Mouse (Mus musculus): Measurements from ENCODE around the gene Gm6592.
"Not testable (repeated sequence)": the region's sequence is repeated elsewhere in the genome, so short reads cannot be mapped to it uniquely, and the experiment has no call there.

Gm6592 gene

DNA sequence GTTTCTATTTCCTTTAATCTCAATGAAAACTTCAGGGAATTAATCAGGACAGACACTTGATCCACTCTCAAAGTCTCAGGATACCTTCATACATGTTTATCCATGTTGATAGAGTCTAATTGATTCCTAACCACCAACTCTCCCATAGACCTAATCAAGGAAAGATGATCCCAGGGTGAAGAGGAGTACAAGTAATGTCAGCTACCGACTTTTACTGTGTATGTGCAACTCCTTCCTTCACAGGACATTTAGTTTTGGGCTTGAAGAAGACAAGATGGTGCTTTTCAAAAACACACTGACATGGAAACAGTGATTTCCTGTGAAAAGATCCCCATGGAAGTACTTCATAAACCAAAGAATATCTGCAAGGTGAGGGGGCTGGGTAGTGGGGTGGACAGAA is at the start of gene Gm6592:
TSS of gene Gm6592 (plus strand) at position 301 of the 400 bp plus-strand sequence.
- no peak for DNase-seq

DNA sequence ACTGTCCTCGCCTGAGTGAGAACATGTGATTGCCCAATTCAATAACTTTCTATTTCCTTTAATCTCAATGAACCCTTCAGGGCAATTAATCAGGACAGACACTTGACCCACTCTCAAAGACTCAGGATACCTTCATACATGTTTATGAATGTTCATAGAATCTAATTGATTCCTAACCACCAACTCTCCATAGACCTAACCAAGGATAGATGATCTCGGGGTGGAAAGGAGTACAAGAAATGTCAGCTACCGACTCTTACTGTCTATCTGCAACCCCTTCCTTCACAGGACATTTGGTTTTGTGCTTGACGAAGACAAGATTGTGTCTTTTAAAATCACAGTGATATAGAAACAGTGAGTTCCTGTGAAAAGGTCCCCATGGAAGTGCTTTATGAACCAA is 40.4 kb upstream of the Gm6592 start, which contains the start of gene Ssxb5:
TSS of gene Ssxb5 (plus strand) at position 301 of the 400 bp plus-strand sequence.
- DNase-seq: not testable (repeated sequence)

DNA sequence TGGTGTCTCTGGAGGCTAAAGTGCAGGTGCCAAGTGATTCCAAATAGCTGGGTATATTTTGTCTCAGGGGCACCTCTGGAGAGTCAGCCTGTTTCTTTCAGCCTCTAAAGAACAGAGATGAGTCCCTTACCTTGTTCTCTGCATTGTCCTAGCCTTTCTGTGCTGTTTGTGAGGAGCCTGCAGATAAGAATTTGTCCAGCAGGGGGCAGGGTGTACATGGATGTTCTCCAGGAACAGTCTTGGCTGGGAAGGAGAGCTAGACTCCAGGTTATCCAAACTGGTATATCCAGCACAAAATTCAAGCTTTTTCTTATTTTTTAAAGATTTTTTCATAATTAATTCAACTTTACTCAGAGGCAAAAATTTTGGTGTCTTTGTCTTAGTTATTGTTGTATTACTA is 11.8 kb upstream of the Gm6592 start:
- DNase-seq: peak; percentile 69

DNA sequence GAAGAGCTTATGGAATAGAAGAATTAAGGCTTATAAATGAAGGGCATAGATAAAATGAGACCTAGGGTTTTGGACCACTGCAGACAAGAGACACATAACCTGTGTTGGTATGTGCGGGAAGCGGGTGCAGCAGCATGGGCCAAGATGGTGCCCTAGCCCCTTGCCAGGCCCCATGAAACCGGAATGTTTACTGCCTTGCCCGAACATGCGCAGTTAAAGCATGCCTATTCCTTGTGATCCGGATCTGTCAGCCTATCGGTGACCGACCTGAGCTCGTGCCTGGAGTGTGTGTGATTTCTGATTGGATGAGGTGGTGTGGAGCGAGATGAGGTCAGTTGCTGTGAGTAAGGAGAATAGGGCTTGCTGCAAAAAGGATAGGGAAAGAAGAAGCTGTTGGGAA is 8.7 kb downstream of the Gm6592 start:
- no peak for DNase-seq

DNA sequence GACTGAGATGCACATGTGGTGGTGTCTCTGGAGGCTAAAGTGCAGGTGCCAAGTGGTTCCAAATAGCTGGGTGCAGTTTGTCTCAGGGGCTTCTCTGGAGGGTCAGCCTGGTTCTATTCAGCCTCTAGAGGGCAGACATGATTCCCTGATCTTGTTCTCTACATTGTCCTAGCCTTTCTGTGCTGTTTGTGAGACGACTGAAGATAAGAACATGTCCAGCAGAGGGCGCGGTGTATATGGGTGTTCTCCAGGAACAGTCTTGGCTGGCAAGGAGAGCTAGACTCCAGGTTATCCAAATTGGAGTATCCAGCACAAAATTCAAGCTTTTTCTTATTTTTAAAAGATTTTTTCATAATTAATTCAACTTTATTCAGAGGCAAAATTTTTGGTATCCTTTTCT is 20.5 kb downstream of the Gm6592 start:
- DNase-seq: peak; percentile 86

DNA sequence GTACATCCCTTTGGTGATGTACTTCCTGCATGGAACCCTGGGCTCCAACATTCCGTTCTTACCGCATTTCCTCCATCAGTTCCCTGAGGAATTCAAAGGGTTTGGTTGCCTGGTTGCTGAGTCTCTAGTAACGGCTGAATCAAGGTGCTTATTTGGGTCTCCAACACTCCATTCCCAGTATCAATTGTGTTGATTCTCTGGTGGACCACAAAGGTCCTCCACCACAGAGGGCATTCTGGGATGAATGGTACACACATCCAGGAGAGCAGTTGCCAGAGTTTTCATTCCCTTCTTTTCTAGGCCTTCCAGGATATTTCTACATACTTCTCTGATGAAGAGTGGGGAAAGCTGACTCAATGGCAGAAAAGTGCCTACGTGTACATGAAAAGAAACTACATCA is 30.2 kb downstream of the Gm6592 start, which contains the start of gene Gm5751:
TSS of gene Gm5751 (plus strand) at position 301 of the 400 bp plus-strand sequence.
- DNase-seq: not testable (repeated sequence)

DNA sequence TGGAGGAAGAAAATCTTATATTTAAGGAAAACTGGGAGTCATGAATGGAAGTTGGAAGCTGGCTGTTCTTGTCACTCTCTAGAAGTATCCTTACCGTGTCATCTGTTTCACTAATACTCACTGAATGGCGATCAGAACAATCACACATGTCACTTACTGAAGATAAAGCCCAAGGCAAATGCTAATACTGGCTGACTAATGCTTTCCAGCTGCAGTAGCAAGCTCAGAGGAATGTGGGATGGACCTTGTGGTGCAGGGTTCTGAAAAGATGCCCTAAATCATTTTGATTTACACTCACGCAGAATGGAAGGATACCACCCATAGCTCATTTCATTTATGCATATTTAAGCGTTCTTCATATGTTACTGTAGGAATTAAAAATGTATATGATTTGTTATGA is 40.5 kb downstream of the Gm6592 start:
- DNase-seq: no peak

DNA sequence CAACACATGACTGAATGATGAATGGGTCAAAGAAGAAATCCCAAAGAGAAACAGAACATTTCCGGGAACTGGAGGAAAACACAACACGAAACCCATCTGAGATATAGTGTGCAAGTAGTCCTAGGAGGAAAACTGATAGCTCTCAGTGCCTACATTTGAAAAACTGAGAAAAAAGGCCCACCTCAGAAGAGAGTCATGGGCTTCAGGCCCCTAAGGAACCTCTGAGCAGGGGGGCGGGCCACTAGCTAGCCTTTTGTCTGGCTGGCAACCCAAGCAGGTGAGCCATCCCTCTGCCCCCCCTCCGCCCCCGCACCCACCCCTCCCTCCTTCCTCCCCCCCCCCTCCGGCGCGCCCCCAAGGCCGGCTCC is 48.2 kb downstream of the Gm6592 start:
- no peak for DNase-seq

DNA sequence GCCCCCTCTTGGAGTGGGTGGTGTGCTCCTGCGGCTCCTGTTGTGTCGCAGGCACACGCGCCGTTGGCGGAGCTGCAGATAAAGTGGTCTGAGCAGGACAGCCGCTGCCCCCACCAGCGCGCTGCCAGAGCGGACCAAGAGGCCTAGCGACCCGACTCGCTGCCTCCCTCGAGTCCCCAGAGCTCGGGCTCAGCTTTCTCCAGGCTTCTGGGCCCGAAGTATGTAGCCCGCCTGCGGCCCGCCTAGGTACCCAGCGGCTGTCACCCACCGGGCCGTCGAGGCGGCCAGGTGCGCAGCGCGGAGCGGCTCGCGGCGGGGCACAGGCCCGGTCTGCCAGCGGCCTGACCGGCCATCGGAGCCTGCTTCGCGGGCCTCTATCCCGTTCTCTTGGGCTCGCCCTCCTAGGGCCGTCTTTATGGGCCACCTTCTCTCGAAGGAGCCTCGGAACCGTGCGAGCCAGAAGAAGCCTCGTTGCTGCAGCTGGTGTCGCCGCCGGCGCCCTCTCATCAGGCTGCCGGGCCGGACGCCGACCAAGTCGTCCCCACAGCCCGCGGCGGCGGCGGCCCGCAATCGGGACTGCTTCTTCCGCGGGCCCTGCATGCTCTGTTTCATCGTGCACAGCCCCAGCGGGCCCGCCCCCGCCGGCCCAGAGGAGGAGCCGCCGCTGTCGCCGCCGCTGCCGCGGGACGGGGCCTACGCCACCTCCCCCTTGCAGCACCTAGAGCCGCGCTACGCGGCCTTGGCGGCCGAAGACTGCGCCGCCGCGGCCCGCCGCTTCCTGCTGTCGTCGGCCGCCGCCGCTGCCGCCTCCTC is 48.8 kb downstream of the Gm6592 start, which contains the start of gene B630019K06Rik:
TSS of gene B630019K06Rik (plus strand) at position 40 of the 813 bp plus-strand sequence.
- DNase-seq: peak; percentile 83

DNA sequence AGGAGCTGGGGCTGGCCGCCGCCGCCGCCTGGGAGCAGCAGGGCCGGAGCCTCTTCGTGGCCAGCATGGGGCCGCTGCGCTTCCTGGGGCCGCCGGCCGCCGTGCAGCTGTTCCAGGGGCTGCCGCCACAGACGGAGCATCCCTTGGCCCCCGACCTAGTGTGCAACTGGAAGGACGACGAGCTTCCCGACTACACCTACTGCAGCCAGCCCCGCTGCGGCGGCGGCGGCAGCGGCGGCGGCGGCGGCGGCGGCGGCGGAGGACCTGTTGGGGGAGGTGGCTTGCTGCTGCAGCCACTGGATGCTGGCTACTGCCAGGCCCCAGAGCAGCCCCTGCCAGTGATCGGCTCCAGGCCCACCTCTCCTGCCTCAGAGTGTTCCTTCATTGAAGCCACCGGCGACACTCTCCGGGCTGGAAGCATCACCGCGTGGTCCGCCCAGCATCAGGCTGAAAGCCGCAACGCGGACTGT is 49.4 kb downstream of the Gm6592 start:
- DNase-seq: no peak

Measured in kidney, postnatal 10 days (tissue).